Mouse (Mus musculus): ENCODE results near the gene Cd248. TPM values are rescaled to one million over a fixed set of nuclear protein-coding genes. Genes with fewer than 3 reads are reported as not detected.
"Not testable (repeated sequence)": the region's sequence is repeated elsewhere in the genome, so short reads cannot be mapped to it uniquely, and the experiment has no call there.

Gene Cd248
- polyA plus RNA-seq, 1 experiment from 2014 or later = 26.3 TPM

DNA sequence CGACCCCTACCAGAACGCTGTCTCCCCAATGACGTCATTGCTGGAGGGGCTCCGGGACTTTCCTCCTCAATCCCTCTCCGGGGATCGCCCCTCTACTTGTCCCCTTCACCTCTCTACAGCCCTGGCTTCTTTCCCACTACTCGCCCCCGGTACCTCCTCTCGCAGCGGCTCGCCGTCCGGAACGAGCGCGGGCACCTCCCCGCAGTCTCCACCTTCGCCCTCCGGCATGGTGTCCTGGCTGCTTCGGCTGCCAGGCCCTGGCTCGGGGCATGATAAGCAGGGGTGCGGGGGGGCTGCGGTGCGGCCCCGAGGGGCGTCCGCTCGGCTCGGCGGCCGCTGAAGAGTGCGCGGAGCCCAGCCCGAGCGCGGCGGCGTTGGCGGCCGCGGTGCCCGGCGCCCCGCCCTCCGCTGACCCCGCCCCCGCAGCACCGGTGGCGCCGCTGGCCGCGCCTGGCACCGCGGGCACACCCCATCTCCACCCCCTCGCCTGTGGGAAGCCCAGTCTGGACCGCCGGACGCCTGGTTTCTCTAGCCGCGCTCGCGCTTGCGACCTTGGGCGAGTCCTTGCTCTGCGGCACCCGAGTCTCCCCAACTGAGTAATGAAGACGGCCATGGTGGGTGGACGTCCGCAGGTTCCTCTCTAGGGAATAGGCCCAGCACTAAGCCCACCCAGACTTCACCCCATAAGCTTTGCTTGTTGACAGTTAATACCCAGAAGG lies 17.4 kb downstream of the Cd248 start, which contains the start of gene Tmem151a:
TSS of gene Tmem151a (minus strand) at position 387 of the 719 bp plus-strand sequence.
- ATAC-seq (ENCODE audit: low FRiP score, low read depth) = no peak
- H3K9ac ChIP-seq = peak within 1 kb of the TSS; percentile 53
- peaks cover 24% of the 10 kb centered on the region for H3K4me1 ChIP-seq
- whole genome bisulfite sequencing = 1% methylated on average over 66 of the region's 69 CpGs
- H3K9me3 ChIP-seq = no peaks in the 10 kb centered on the region
- H3K27me3 ChIP-seq (replicated peaks) = peaks cover 62% of the 10 kb centered on the region
- H3K36me3 ChIP-seq = peaks cover under 1% of the 10 kb centered on the region
- H3K4me2 ChIP-seq (replicated peaks) = peak within 1 kb of the TSS; percentile 75
- no peak within 1 kb of the TSS for H3K27ac ChIP-seq
- H3K4me3 ChIP-seq = peak within 1 kb of the TSS; percentile 43

DNA sequence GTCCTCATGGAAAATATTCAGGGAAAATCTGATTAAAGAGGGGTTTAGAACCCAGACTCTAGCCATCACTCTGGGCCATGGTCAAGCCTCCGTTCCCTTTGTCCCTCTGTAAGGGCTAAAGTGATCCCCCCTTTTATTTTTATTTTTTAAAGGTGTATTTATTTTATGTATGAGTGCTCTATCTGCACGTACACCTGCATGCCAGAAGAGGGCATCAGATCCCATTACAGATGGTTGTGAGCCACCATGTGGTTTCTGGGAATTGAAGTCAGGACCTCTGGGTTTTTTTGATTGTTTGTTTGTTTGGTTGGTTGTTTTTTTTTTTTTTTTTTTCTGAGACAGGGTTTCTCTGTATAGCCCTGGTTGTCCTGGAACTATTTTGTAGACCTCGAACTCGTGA lies 18.7 kb downstream of the Cd248 start:
- H3K27ac ChIP-seq; H3K4me3 ChIP-seq; H3K4me2 ChIP-seq (replicated peaks); H3K9ac ChIP-seq; ATAC-seq (ENCODE audit: low FRiP score, low read depth); H3K9me3 ChIP-seq: not testable (repeated sequence)
- peaks cover 24% of the 10 kb centered on the region for H3K4me1 ChIP-seq
- peaks cover 13% of the 10 kb centered on the region for H3K36me3 ChIP-seq
- 61% methylated on average over 4 of the region's 4 CpGs for WGBS
- H3K27me3 ChIP-seq (replicated peaks) = peaks cover 50% of the 10 kb centered on the region

DNA sequence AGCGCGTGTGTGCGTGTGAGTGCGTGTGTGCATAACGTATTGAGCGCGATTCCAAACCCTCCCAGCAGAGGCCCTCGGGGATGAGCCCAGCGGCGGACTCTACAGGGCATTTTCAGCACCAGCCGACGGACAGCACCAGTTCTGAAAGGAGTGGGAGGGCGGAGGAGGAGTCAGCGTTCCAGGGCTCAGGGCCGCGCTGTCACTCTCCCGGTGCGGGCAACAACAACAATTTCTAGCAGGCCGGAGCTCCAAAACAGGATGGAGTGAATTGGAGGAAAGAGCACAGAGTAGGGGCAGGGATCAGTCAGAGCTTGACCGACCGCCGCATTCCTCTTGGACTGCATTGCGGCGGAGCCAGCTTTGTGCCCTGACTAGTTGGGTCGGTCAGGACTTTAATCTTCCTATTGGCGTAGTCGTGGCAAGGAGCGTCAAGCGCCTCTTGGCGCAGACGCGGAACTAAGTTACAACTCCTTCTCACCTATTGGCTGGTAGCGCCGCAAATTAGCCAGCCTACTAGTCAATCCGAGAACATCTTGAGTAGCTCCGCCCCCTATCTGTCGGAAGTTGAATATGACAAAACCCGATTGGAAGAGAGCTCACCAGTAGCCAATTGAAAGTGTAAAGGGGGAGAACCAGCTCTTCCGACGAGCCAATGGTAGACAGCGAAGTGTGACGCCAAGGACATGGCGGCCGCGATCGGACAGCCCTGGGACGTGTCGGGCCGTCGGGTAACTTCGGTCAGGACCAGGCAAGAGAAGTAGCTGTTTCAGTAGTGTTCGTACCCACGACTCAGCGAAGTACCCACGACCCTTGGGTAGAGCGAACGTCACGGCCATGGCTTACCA lies 20.2 kb downstream of the Cd248 start, which contains the start of gene Yif1a:
TSS of gene Yif1a (plus strand) at position 655 of the 845 bp plus-strand sequence.
- WGBS = under 1% methylated on average over 58 of the region's 58 CpGs
- H3K36me3 ChIP-seq = peaks cover 29% of the 10 kb centered on the region
- peaks cover 34% of the 10 kb centered on the region for H3K27me3 ChIP-seq (replicated peaks)
- peak; percentile 95 for ATAC-seq (ENCODE audit: low FRiP score, low read depth)
- H3K4me2 ChIP-seq (replicated peaks) = peak within 1 kb of the TSS; percentile 85
- H3K9me3 ChIP-seq = no peaks in the 10 kb centered on the region
- H3K4me1 ChIP-seq = peaks cover 28% of the 10 kb centered on the region
- H3K27ac ChIP-seq = peak within 1 kb of the TSS; percentile 82
- peak within 1 kb of the TSS; percentile 83 for H3K4me3 ChIP-seq
- peak within 1 kb of the TSS; percentile 73 for H3K9ac ChIP-seq

DNA sequence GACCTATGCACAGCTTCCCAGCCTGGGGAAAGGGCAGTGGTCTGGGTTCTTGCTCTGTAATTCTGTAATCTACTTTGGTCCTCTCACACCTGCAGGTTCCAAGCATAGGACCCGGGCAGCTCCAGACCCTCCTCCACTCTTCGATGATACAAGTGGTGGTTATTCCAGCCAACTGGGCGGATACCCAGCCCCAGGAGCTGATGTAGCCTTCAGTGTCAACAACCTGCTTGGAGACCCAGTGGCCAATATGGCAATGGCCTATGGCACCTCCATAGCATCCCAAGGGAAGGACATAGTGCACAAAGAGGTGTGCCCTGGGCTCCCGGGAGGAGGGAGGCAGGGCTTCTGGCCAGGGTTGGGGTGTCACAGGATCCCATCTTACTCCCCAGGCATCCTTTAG lies 21.4 kb downstream of the Cd248 start:
- peaks cover 39% of the 10 kb centered on the region for H3K4me1 ChIP-seq
- peaks cover 22% of the 10 kb centered on the region for H3K27me3 ChIP-seq (replicated peaks)
- no peak for ATAC-seq (ENCODE audit: low FRiP score, low read depth)
- peak overlapping the region; percentile 83 for H3K4me3 ChIP-seq
- H3K36me3 ChIP-seq = peaks cover 38% of the 10 kb centered on the region
- peak overlapping the region; percentile 73; the same call in 1 of the 2 replicates for H3K9ac ChIP-seq
- H3K4me2 ChIP-seq (replicated peaks) = peak overlapping the region; percentile 85
- H3K27ac ChIP-seq = no peak overlapping the region
- 94% methylated on average over 4 of the region's 4 CpGs for WGBS
- H3K9me3 ChIP-seq = no peaks in the 10 kb centered on the region

DNA sequence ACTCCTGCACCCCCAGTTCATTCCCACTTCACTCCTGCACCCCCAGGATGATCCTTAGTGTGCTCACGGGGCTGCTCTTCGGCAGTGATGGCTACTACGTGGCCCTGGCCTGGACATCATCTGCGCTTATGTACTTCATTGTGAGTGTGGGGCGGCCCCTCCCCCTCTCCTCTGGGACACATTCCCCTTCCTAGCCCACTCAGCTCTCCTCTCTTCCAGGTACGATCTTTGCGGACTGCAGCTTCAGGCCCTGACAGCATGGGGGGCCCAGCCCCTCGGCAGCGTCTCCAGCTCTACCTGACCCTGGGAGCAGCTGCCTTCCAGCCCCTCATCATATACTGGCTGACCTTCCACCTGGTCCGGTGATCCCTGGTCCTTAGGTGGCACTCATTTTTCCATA lies 24.2 kb downstream of the Cd248 start:
- 83% methylated on average over 10 of the region's 10 CpGs for WGBS
- no peaks in the 10 kb centered on the region for H3K27me3 ChIP-seq (replicated peaks)
- no peaks in the 10 kb centered on the region for H3K9me3 ChIP-seq
- H3K4me1 ChIP-seq = peaks cover 58% of the 10 kb centered on the region
- H3K9ac ChIP-seq = no peak overlapping the region
- no peak overlapping the region for H3K27ac ChIP-seq
- ATAC-seq (ENCODE audit: low FRiP score, low read depth) = no peak
- no peak overlapping the region for H3K4me2 ChIP-seq (replicated peaks)
- no peak overlapping the region for H3K4me3 ChIP-seq
- peaks cover 38% of the 10 kb centered on the region for H3K36me3 ChIP-seq

DNA sequence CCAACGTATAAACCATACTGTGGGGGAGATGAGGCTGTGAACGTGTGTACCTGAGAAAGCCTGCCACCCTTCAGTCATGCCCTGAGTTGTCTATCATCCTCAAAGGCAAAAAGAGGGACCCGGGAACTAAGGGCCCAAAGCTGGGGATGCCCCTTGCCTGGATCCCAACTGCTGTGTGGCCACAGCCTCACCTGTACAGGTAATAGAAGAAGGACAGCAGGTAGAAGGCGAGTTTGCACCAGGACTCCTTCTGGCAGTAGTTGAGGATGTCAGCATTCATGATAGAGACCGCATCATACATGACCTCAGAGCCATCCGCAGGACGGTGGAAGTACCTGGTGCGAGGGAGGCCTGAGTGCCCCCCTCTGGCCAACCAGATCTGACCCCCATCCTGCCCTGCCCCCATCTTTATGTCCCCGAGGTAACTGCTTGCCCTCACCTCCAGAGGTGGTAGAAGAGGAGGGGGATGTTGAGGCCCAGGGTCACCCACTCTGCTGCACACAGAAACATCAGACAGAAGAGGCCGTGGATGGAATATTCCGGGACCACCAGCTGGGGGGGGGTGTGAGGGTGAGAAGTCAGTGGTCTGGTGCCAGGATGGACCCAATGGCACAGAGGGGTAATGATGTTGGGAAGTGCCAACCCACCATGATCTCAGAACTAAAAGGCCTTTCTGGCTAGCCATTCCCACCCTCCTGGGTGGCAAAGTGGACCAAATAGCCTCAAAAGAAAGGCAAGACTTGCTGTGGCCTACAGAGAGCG lies 25.8 kb downstream of the Cd248 start:
- Histone ChIP-seq H3K9ac (peak overlapping the region; percentile 21; the same call in 1 of the 2 replicates), H3K36me3 (peaks cover 38% of the 10 kb centered on the region), H3K4me2 (replicated peaks) (peak overlapping the region; percentile 97), H3K4me1 (peaks cover 67% of the 10 kb centered on the region), H3K4me3 (peak overlapping the region; percentile 7; the same call in 1 of the 2 replicates), H3K27ac (no peak overlapping the region), H3K27me3 (replicated peaks) (no peaks in the 10 kb centered on the region), H3K9me3 (no peaks in the 10 kb centered on the region)
- 74% methylated on average over 12 of the region's 12 CpGs for WGBS
- ATAC-seq (ENCODE audit: low FRiP score, low read depth) = no peak; the same call in 1 of the 2 replicates

DNA sequence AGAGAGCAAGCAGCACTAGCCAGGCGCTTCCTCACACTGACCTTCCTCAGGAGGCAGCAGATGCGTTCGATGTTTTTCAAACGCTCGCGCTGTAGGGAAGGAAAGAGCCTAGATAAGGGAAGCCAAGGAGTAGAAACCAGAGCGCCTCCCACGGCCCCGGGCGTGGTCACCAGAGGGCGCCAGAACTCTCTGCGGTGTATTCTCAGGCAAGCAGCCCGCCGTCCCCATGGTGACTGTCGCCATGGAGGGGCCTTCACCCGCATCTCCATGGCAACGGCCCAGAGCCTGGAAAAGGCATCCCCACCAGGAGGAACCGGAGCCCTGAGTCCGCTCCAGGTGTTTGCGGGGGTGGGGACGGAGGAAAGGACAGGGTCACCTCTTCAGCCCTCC lies 26.4 kb downstream of the Cd248 start:
- peak overlapping the region; percentile 27 for H3K4me3 ChIP-seq
- peaks cover 67% of the 10 kb centered on the region for H3K4me1 ChIP-seq
- no peaks in the 10 kb centered on the region for H3K27me3 ChIP-seq (replicated peaks)
- under 1% methylated on average over 21 of the region's 21 CpGs for WGBS
- peak overlapping the region; percentile 97 for H3K4me2 ChIP-seq (replicated peaks)
- peak; percentile 69 for ATAC-seq (ENCODE audit: low FRiP score, low read depth)
- no peaks in the 10 kb centered on the region for H3K9me3 ChIP-seq
- peaks cover 40% of the 10 kb centered on the region for H3K36me3 ChIP-seq
- H3K9ac ChIP-seq = 0 out of 2 replicates have a peak overlapping the region, but pooled peaks have one; percentile 21
- peak overlapping the region; percentile 71; the same call in 1 of the 2 replicates for H3K27ac ChIP-seq

DNA sequence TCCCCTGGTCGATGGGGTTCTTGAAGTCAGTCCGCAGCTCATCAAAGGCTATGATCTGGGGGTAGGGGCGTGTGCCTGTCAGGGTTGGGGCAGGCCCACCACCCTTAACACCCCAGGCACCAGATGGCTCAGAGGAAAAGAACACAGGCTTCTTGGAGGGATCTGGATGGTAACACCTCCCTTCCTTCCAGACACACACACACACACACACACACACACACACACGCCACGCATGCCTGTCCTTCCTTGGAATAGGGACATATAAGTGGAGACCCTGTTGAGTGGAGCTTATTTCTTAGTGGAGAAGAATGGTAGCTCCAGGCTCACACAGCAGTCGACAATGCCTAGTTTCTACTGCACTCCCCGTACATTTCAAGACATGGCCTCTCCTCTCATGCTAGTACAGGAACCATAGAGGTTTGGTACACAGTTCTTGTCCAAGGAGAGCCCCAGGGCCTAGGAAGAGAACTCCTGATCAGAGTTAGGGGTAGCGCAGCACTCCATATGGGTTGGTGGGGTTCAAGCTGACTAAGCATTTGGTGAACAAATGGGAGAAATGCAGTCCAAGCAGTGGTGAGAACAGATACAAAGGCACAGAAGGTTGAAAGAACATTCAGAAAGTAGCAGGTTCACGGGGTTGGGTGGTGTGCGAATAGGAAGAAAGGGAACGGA lies 27.0 kb downstream of the Cd248 start:
- Histone ChIP-seq H3K36me3 (peaks cover 47% of the 10 kb centered on the region), H3K4me2 (replicated peaks) (peak overlapping the region; percentile 97), H3K9ac (peak overlapping the region; percentile 14; the same call in 1 of the 2 replicates), H3K4me1 (peaks cover 70% of the 10 kb centered on the region), H3K27ac (peak overlapping the region; percentile 71; the same call in 1 of the 2 replicates), H3K27me3 (replicated peaks) (no peaks in the 10 kb centered on the region), H3K9me3 (no peaks in the 10 kb centered on the region), H3K4me3 (peak overlapping the region; percentile 27)
- 39% methylated on average over 11 of the region's 11 CpGs for WGBS
- ATAC-seq (ENCODE audit: low FRiP score, low read depth) = peak; percentile 29; the same call in 1 of the 2 replicates

DNA sequence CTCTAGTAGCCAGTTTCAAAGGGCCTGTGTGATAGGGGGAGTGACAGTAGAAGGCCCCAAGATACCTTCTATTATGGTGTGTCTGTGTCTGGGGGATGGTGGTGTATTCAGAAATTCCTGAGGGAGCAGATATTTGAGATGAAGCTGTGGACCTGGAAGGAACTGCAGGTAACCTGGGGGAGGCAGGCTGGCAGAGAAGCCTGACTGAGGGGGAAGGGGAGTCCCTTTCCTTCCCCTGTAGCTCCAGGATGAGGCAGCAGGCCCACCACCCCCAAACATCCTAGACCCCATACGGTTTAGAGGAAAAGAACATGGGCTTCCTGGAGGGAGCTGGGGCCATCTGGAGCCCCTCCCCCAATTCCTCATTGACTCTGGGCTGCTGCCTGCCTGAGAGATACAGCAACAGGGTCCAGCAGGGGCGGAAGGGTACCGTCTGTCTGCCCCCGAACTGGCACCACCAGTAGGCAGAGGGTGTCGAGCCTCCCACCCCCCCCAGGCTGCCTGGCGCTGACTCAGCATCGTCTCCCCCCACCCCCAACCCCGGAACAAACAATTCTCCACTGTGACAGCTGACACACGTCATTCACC lies 28.1 kb downstream of the Cd248 start:
- Histone ChIP-seq H3K4me3 (peak overlapping the region; percentile 74), H3K9me3 (no peaks in the 10 kb centered on the region), H3K36me3 (peaks cover 50% of the 10 kb centered on the region), H3K4me1 (peaks cover 70% of the 10 kb centered on the region), H3K27ac (0 out of 2 replicates have a peak overlapping the region, but pooled peaks have one; percentile 7), H3K27me3 (replicated peaks) (no peaks in the 10 kb centered on the region), H3K9ac (peak overlapping the region; percentile 96), H3K4me2 (replicated peaks) (peak overlapping the region; percentile 97)
- no peak for ATAC-seq (ENCODE audit: low FRiP score, low read depth)
- 11% methylated on average over 9 of the region's 9 CpGs for WGBS

DNA sequence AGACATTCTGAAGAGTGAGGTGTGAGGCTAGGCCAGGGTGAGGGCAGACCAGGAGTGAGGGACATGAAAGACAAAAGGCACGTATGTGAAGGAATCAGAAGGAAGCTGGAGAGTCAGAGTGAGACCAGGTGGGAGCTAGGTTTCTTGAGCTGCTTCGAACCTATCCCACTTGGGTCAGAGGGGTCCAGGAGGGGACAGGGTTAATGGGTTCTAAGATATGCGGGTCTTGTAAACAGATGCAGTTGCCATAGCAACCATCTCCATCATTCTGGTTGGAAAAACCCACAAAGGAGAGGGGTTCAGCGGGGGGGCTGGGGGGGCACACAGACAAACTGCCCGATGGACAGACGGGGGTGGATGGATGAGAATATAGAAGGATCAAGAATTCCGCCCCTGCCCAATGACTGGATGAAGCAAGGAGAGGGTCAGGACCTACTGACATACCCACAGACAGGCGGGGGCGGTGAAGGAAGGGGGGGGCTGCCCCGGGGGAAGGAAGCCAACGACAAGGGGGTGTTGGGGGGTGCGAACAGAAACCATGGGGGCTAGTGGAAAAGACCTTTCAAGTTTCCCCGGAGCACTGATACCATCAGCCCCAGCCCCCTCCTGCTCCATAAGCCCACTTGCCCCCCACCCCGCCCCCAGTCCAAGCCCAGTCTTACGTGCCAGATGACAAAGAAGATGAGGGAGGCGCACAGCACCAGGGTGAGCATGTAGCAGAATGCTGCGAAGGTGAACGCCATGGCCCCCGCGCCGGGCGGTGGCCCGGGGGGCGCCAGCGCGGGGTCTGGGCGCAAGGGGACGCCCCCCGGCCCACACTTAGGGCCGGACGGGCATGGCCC lies 29.9 kb downstream of the Cd248 start:
- H3K4me2 ChIP-seq (replicated peaks) = peak overlapping the region; percentile 97
- 3% methylated on average over 29 of the region's 31 CpGs for WGBS
- peak overlapping the region; percentile 74 for H3K4me3 ChIP-seq
- no peaks in the 10 kb centered on the region for H3K27me3 ChIP-seq (replicated peaks)
- no peak for ATAC-seq (ENCODE audit: low FRiP score, low read depth)
- H3K4me1 ChIP-seq = peaks cover 66% of the 10 kb centered on the region
- H3K36me3 ChIP-seq = peaks cover 50% of the 10 kb centered on the region
- H3K27ac ChIP-seq = peak overlapping the region; percentile 72
- no peaks in the 10 kb centered on the region for H3K9me3 ChIP-seq
- H3K9ac ChIP-seq = peak overlapping the region; percentile 96

Measured in neural tube, embryonic 12.5 days (tissue).